Mouse (Mus musculus): Measurements from ENCODE around the gene Sox5. TPM values are rescaled to one million over a fixed set of nuclear protein-coding genes. Genes with fewer than 3 reads are reported as not detected.

Gene Sox5
- polyA plus RNA-seq, 1 experiment from 2014 or later: 3.3 TPM

DNA sequence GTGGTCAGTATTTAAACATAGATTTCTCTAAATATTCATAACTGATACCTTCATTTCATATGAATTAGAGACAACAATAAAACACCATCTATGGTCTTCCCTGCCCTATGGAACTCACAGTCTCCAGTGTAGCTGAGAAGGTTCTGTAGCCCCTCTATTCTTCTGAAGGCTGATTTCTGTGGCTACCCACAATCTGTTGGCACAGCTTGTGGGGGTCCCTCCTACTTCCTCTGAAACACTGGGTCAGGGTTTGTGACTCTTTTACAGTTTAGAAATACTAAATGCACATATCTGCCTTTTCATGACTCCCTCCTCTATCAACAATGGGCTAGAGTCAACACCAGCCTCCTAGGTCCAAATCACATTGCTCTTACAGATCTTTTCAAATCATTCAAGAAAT, 461.4 kb downstream of the Sox5 start:
- no peaks in the 10 kb centered on the region for H3K27me3 ChIP-seq (replicated peaks; ENCODE audit: control insufficient read depth, insufficient read depth, low read length)
- no peak overlapping the region for H3K9ac ChIP-seq (ENCODE audit: low read depth, low read length)
- H3K27ac ChIP-seq (ENCODE audit: low read depth, low read length): no peak overlapping the region
- no peak for ATAC-seq
- H3K36me3 ChIP-seq (ENCODE audit: control insufficient read depth, insufficient read depth): no peaks in the 10 kb centered on the region
- TF ChIP-seq CTCF (IDR thresholded peaks at IDR 0.05; ENCODE audit: low read depth): no peak
- H3K4me1 ChIP-seq (replicated peaks; ENCODE audit: control insufficient read depth, insufficient read depth, low read length): no peaks in the 10 kb centered on the region
- H3K4me2 ChIP-seq (replicated peaks; ENCODE audit: low read depth): no peak overlapping the region
- H3K9me3 ChIP-seq (ENCODE audit: control insufficient read depth): no peaks in the 10 kb centered on the region
- no peak overlapping the region for H3K4me3 ChIP-seq (ENCODE audit: low read depth, low read length)

- H3K4me1 ChIP-seq (replicated peaks; ENCODE audit: control insufficient read depth, insufficient read depth, low read length): no peaks in the 10 kb centered on the region
- H3K36me3 ChIP-seq (ENCODE audit: control insufficient read depth, insufficient read depth): no peaks in the 10 kb centered on the region
- WGBS: 71% methylated on average over 6 of the region's 6 CpGs
- H3K27me3 ChIP-seq (replicated peaks; ENCODE audit: control insufficient read depth, insufficient read depth, low read length): no peaks in the 10 kb centered on the region
- H3K4me2 ChIP-seq (replicated peaks; ENCODE audit: low read depth): no peak overlapping the region
- TF ChIP-seq CTCF (IDR thresholded peaks at IDR 0.05; ENCODE audit: low read depth): no peak
- H3K9me3 ChIP-seq (ENCODE audit: control insufficient read depth): no peaks in the 10 kb centered on the region
- H3K4me3 ChIP-seq (ENCODE audit: low read depth, low read length): no peak overlapping the region
- no peak for ATAC-seq
- no peak overlapping the region for H3K9ac ChIP-seq (ENCODE audit: low read depth, low read length)
- H3K27ac ChIP-seq (ENCODE audit: low read depth, low read length): no peak overlapping the region
These were observed 462.1 kb downstream of the Sox5 start for GRCm38 (mm10) chr6:144319717-144320116.

DNA sequence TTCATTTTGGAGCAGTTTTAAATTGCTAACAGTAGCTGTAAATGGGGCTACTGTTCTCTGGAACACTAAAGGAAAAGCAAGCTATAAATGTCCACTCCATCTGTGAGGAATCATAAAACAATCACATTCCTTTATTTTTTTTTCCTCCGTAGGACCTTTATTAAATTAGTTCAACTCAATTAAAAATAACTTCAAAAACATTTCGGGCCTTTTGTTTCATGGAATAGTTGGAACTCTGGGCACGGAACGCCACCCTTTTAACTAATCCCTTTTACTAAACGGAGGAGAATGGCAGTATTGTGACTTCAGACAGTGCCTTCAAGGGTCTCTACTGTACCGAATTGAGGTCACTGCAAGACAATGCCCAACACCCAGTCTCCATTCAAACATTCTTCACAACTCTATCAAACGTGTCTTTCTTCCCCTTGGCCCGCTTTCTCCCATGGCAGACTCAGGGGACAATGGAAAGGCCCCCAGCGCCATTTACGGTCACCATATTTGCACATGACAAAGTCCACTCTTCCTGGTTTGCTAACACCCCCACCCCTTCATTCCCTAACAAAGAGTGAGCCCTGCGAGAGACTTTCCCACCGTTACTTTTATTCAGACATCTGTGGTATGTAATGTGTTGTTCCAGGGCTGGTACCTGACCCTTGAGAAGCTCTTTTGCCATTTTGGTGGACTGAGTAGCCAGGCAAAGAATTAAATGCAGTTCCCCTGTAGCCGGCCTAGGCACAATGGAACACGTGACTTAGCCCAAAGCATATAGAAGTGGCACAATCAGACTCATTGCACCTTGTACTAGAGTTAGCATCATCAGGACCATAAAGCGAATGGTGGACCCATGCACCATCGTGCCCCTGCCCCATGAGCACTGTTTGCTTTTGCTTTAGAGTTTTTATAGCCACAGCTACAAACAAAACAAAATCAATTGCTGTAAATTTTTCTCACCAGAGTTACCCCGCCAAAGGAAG, 468.7 kb downstream of the Sox5 start:
- no peak for TF ChIP-seq CTCF (IDR thresholded peaks at IDR 0.05; ENCODE audit: low read depth)
- Histone ChIP-seq H3K4me2 (replicated peaks; ENCODE audit: low read depth) (no peak overlapping the region), H3K36me3 (ENCODE audit: control insufficient read depth, insufficient read depth) (no peaks in the 10 kb centered on the region), H3K27ac (ENCODE audit: low read depth, low read length) (no peak overlapping the region), H3K4me3 (ENCODE audit: low read depth, low read length) (no peak overlapping the region), H3K9ac (ENCODE audit: low read depth, low read length) (no peak overlapping the region), H3K4me1 (replicated peaks; ENCODE audit: control insufficient read depth, insufficient read depth, low read length) (no peaks in the 10 kb centered on the region), H3K27me3 (replicated peaks; ENCODE audit: control insufficient read depth, insufficient read depth, low read length) (no peaks in the 10 kb centered on the region), H3K9me3 (ENCODE audit: control insufficient read depth) (no peaks in the 10 kb centered on the region)
- 77% methylated on average over 17 of the region's 17 CpGs for WGBS
- ATAC-seq: no peak

DNA sequence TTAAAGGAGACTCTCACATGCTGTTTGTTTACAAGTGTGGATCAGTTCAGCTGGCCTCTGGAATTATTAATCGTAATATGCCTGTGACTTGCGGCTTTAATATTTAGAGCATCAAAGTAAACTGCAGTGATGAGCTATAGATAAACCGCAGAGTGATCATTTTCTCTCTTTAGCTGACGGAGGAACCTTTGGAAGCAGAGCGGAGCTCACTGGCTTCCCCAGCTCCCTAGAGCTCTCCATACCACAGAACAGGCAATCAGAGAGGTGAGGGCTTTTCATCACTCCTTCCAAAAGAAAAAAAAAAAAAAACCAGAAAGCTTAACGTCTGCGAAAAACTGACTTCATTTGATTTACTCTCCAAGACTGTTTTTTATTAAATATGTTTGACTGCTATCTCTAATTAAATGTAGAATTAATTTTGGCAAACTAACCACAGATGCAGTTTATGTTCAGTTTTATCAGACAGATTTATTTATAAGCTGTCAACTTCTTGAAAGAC, 469.4 kb downstream of the Sox5 start:
- no peak overlapping the region for H3K4me3 ChIP-seq (ENCODE audit: low read depth, low read length)
- no peak for TF ChIP-seq CTCF (IDR thresholded peaks at IDR 0.05; ENCODE audit: low read depth)
- no peaks in the 10 kb centered on the region for H3K36me3 ChIP-seq (ENCODE audit: control insufficient read depth, insufficient read depth)
- no peak overlapping the region for H3K9ac ChIP-seq (ENCODE audit: low read depth, low read length)
- no peak for ATAC-seq
- 70% methylated on average over 7 of the region's 7 CpGs for WGBS
- no peak overlapping the region for H3K27ac ChIP-seq (ENCODE audit: low read depth, low read length)
- no peaks in the 10 kb centered on the region for H3K4me1 ChIP-seq (replicated peaks; ENCODE audit: control insufficient read depth, insufficient read depth, low read length)
- H3K27me3 ChIP-seq (replicated peaks; ENCODE audit: control insufficient read depth, insufficient read depth, low read length): no peaks in the 10 kb centered on the region
- H3K4me2 ChIP-seq (replicated peaks; ENCODE audit: low read depth): no peak overlapping the region
- H3K9me3 ChIP-seq (ENCODE audit: control insufficient read depth): no peaks in the 10 kb centered on the region

- Histone ChIP-seq H3K4me3 (ENCODE audit: low read depth, low read length) (no peak overlapping the region), H3K27ac (ENCODE audit: low read depth, low read length) (no peak overlapping the region; the same call in 1 of the 2 replicates), H3K9ac (ENCODE audit: low read depth, low read length) (no peak overlapping the region), H3K9me3 (ENCODE audit: control insufficient read depth) (no peaks in the 10 kb centered on the region), H3K4me2 (replicated peaks; ENCODE audit: low read depth) (no peak overlapping the region), H3K27me3 (replicated peaks; ENCODE audit: control insufficient read depth, insufficient read depth, low read length) (no peaks in the 10 kb centered on the region), H3K4me1 (replicated peaks; ENCODE audit: control insufficient read depth, insufficient read depth, low read length) (no peaks in the 10 kb centered on the region), H3K36me3 (ENCODE audit: control insufficient read depth, insufficient read depth) (no peaks in the 10 kb centered on the region)
- no peak for TF ChIP-seq CTCF (IDR thresholded peaks at IDR 0.05; ENCODE audit: low read depth)
- 41% methylated on average over 4 of the region's 4 CpGs for WGBS
- peak; percentile 74 for ATAC-seq
These were observed 470.0 kb downstream of the Sox5 start for GRCm38 (mm10) chr6:144311754-144312153.

GRCm38 (mm10) chr6:144309171-144309570, 472.6 kb downstream of the Sox5 start:
- Histone ChIP-seq H3K4me2 (replicated peaks; ENCODE audit: low read depth) (no peak overlapping the region), H3K27ac (ENCODE audit: low read depth, low read length) (no peak overlapping the region), H3K4me3 (ENCODE audit: low read depth, low read length) (no peak overlapping the region), H3K9ac (ENCODE audit: low read depth, low read length) (no peak overlapping the region), H3K9me3 (ENCODE audit: control insufficient read depth) (no peaks in the 10 kb centered on the region), H3K4me1 (replicated peaks; ENCODE audit: control insufficient read depth, insufficient read depth, low read length) (no peaks in the 10 kb centered on the region), H3K36me3 (ENCODE audit: control insufficient read depth, insufficient read depth) (no peaks in the 10 kb centered on the region), H3K27me3 (replicated peaks; ENCODE audit: control insufficient read depth, insufficient read depth, low read length) (no peaks in the 10 kb centered on the region)
- no peak for ATAC-seq
- no peak for TF ChIP-seq CTCF (IDR thresholded peaks at IDR 0.05; ENCODE audit: low read depth)

Data from intestine, postnatal 0 days (tissue).